Mouse (Mus musculus) embryo, embryonic 11 days (tissue): ENCODE results near the gene Rpl13a.

Experiments used
- DNase-seq: peaks from one replicate; pipeline ENCODE4 v3.0.0-alpha.2; 2015

Rpl13a gene

DNA sequence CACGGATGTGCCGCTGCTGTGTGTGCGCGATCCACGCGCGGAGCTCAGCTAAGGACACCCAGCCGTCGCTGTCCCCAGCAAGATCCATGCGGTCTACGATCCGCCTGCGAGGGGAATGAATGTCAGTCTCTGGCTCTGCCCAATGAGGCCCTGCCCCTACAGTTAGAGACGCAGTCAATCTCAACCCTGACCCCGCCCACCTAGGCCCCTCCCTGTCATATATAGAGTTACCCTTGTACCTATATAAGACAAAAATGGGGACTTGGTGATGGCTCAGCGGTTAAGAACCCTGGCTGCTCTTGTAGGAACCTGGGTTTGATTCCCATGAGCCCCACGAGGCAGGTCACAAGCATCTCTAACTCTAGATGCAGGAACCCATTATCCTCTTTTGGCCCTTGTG is 40.0 kb downstream of the Rpl13a start:
- no peak for DNase-seq

GRCm38 (mm10) chr7:45086084-45086483 is 42.5 kb downstream of the Rpl13a start:
- no peak for DNase-seq

GRCm38 (mm10) chr7:45083300-45083890 is 45.2 kb downstream of the Rpl13a start:
- no peak for DNase-seq

DNA sequence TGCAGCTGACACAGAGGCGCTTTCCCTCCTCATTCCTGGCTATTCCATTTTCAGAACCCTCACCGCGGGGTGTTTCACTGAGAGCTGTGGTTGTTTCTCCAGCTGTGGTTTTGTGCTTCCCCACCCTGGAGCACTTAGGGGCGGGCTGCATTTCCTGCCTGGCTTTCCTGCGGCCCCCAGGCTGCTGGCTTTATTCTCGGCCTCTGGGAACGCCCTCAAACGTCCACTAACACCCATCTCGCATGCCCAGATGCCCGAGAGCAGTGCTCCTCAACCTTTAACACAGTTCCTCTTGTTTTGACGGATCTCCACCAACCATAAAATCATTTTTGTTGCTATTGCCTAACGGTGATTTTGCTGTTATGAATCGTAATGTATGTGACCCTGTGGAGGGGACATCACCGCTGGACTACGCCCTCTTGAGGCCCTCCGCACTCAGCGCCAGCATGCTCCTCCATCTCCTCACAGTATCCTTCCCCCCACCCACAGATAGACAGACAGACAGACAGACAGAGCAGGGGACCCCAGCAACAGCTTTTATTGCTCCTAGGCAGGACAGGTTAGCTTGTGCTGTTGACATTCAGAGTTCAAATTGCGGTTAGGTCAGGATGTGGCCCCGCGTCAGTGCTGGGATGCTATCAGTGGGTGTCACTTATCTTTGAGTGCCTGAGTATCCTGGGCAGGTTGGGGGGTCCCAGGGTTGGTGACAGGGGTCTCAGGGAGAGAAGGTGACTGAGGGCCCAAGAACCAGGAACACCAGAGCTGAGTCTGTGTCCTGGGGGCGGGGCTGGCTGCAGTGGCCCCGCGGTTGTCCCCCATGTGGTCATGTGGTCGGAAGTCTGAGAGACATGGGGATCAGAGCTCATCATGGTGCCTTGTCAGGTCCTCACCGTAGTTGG is 45.9 kb downstream of the Rpl13a start:
- DNase-seq = peak; percentile 41

DNA sequence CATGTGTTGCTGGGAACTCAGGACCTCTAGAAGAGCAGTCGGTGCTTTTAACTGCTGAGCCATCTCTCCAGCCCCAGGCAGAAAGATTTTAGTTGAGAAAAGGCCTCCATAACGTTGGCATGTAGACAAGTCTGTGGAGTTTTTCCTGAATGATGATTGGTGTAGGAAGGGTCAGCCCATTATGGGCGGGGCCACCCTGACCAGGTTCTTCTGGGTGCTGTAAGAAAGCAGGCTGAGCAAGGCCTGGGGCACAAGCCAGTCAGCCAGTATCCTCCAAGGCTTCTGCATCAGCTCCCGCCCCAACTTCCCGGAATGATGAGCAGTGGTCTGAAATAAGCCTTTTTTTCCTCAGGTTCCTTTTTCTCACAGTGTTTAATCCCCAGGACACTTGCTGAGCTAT is 47.5 kb downstream of the Rpl13a start:
- no peak for DNase-seq

GRCm38 (mm10) chr7:45079856-45080255 is 48.7 kb downstream of the Rpl13a start:
- peak; percentile 89 for DNase-seq

GRCm38 (mm10) chr7:45078513-45078912 is 50.0 kb downstream of the Rpl13a start:
- peak; percentile 85 for DNase-seq

GRCm38 (mm10) chr7:45077829-45078228 is 50.7 kb downstream of the Rpl13a start:
- DNase-seq = no peak

DNA sequence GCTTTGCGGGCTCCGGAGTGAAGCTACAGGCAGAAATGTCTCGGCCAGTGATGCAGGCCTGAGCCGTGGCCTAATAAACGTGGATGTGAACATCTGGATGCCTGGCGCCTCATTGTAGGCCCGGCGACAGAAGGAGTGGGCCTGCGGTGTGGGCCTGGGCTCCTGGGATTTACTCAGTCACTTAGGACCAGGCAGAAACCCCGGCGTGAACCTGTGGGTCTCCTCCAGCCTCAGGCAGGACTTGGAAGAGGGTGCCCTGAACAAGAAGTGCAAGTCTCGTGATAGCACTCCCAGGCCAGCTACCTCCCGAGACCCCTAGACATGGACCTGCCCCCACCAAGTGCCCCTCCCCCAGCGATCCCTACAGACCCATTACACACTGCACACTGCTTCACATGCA is 51.2 kb downstream of the Rpl13a start:
- DNase-seq = no peak

- no peak for DNase-seq
These were observed 52.1 kb downstream of the Rpl13a start for GRCm38 (mm10) chr7:45076501-45076900.
